Mouse (Mus musculus) left cerebral cortex, postnatal 25 days (tissue): ENCODE measurements around the gene Bace2. TPM values are rescaled to one million over a fixed set of nuclear protein-coding genes. Genes with fewer than 3 reads are reported as not detected.

ENCODE experiments used
- DNase-seq, 2 experiments: peaks; one replicate each; pipeline ENCODE4 v3.0.0; 2022; ENCODE audit warnings: low spot score in 2 of 2, mixed read lengths in 1 of 2
- intact Hi-C: fragments of 180-260 bp; cut with DNase I; formaldehyde crosslinking; loops from one replicate; pipeline ENCODE4 v1.15.1; 2025
- total RNA-seq, 2 experiments: library from RNA; stranded (reverse); gene quantifications; 2 replicates each; pipeline ENCODE4 v1.2.3; 2021

Gene Bace2
- 1 to 10 TPM; 3.2 to 8.0 TPM for total RNA-seq

- peak; percentile 45 to 57 for DNase-seq
- intact Hi-C loops: loop anchor here (5.0 kb wide), 2 partner anchors 61 to 76 kb away; no protein-coding TSS in a partner anchor
These were observed at the start of gene Bace2 for GRCm38 (mm10) chr16:97356499-97357187. Bace2 (plus strand) TSS chr16:97356742.

GRCm38 (mm10) chr16:97307594-97307993, 48.9 kb upstream of the Bace2 start:
- intact Hi-C loops: no loop called here
- no peak for DNase-seq

- intact Hi-C loops: loop anchor here (5.0 to 10.0 kb wide), 6 partner anchors 107 to 472 kb away; no protein-coding TSS in a partner anchor
These were observed 46.6 kb upstream of the Bace2 start for GRCm38 (mm10) chr16:97309796-97310569.

GRCm38 (mm10) chr16:97310570-97310846, 46.0 kb upstream of the Bace2 start:
- DNase-seq: no peak
- intact Hi-C loops: loop anchor here (5.0 to 10.0 kb wide), 6 partner anchors 107 to 472 kb away; no protein-coding TSS in a partner anchor

More at GRCm38 (mm10) chr16:97309796-97310569, 46.6 kb upstream of the Bace2 start:
- no peak for DNase-seq

GRCm38 (mm10) chr16:97312960-97313686, 43.4 kb upstream of the Bace2 start:
- intact Hi-C loops: loop anchor here (2.0 to 10.0 kb wide), 7 partner anchors 104 to 469 kb away; no protein-coding TSS in a partner anchor

GRCm38 (mm10) chr16:97321576-97321975, 35.0 kb upstream of the Bace2 start:
- intact Hi-C loops: no loop called here
- no peak for DNase-seq

More at GRCm38 (mm10) chr16:97312960-97313686, 43.4 kb upstream of the Bace2 start:
- peak; percentile 86 to 87 for DNase-seq

GRCm38 (mm10) chr16:97322604-97323003, 33.9 kb upstream of the Bace2 start:
- intact Hi-C loops: no loop called here
- peak in 1 of 2 experiments; percentile 24 for DNase-seq

- intact Hi-C loops: loop anchor here (5.0 kb wide), 1 partner anchor 106 kb away; no protein-coding TSS in a partner anchor
- DNase-seq: peak; percentile 42 to 90
These were observed 30.6 kb upstream of the Bace2 start for GRCm38 (mm10) chr16:97325975-97326374.

- intact Hi-C loops: loop anchor here (5.0 kb wide), 1 partner anchor 104 kb away; no protein-coding TSS in a partner anchor
- DNase-seq: no peak
These were observed 27.9 kb upstream of the Bace2 start for GRCm38 (mm10) chr16:97328602-97329001.

- no peak for DNase-seq
- intact Hi-C loops: no loop called here
These were observed 3.5 kb upstream of the Bace2 start for GRCm38 (mm10) chr16:97353013-97353412.

GRCm38 (mm10) chr16:97354632-97355031, 1.9 kb upstream of the Bace2 start:
- no peak for DNase-seq
- intact Hi-C loops: loop anchor here (5.0 kb wide), 2 partner anchors 63 to 78 kb away; no protein-coding TSS in a partner anchor

GRCm38 (mm10) chr16:97357188-97357821, 763 bp downstream of the Bace2 start:
- peak; percentile 33 to 39 for DNase-seq
- intact Hi-C loops: loop anchor here (5.0 kb wide), 2 partner anchors 60 to 75 kb away; no protein-coding TSS in a partner anchor

- intact Hi-C loops: no loop called here
These were observed 5.8 kb downstream of the Bace2 start for GRCm38 (mm10) chr16:97362231-97362888.

GRCm38 (mm10) chr16:97366141-97366540, 9.6 kb downstream of the Bace2 start:
- no peak for DNase-seq
- intact Hi-C loops: no loop called here

More at GRCm38 (mm10) chr16:97362231-97362888, 5.8 kb downstream of the Bace2 start:
- DNase-seq: no peak

GRCm38 (mm10) chr16:97370258-97370657, 13.7 kb downstream of the Bace2 start:
- intact Hi-C loops: no loop called here
- no peak for DNase-seq

- intact Hi-C loops: no loop called here
- no peak for DNase-seq
These were observed 31.4 kb downstream of the Bace2 start for GRCm38 (mm10) chr16:97387955-97388354.

- DNase-seq: no peak
- intact Hi-C loops: no loop called here
These were observed 34.7 kb downstream of the Bace2 start for GRCm38 (mm10) chr16:97391289-97391688.

- intact Hi-C loops: no loop called here
- DNase-seq: no peak
These were observed 35.3 kb downstream of the Bace2 start for GRCm38 (mm10) chr16:97391701-97392384.
